Mouse (Mus musculus) ZHBTc4 (cell line): ENCODE measurements at regions not wholly inside any gene's neighbourhood (a gene's known extent, or its start where the extent isn't known, plus 50 kb on each side); places are given as distances from the start of the nearest gene placed in this dataset.

Experiments
- DNase-seq: peaks from one replicate; pipeline ENCODE4 v3.0.0-alpha.2; 2011; ENCODE audit warnings: low read depth, low spot score

GRCm38 (mm10) chr5:54252038-54252437 is 253.7 kb downstream of the Stim2 start:
- DNase-seq, result no peak

- no peak for DNase-seq
These were observed 255.7 kb downstream of the Stim2 start for GRCm38 (mm10) chr5:54254005-54254404.

- peak; percentile 25 for DNase-seq
These were observed 259.9 kb downstream of the Stim2 start for GRCm38 (mm10) chr5:54258087-54258733.

- DNase-seq, result no peak
These were observed 266.7 kb downstream of the Stim2 start for GRCm38 (mm10) chr5:54264867-54265434.

GRCm38 (mm10) chr5:54267905-54268590 is 269.7 kb downstream of the Stim2 start:
- no peak for DNase-seq

GRCm38 (mm10) chr5:54279357-54279756 is 281.1 kb downstream of the Stim2 start:
- DNase-seq, result no peak

- peak; percentile 26 for DNase-seq
These were observed 282.4 kb downstream of the Stim2 start for GRCm38 (mm10) chr5:54280670-54281069.

GRCm38 (mm10) chr5:54281121-54281520 is 282.8 kb downstream of the Stim2 start:
- no peak for DNase-seq

- DNase-seq, result no peak
These were observed 292.2 kb downstream of the Stim2 start for GRCm38 (mm10) chr5:54290372-54291080.

GRCm38 (mm10) chr5:54291940-54292339 is 293.6 kb downstream of the Stim2 start:
- DNase-seq, result no peak

GRCm38 (mm10) chr5:54313660-54314279 is 315.5 kb downstream of the Stim2 start:
- DNase-seq, result no peak

GRCm38 (mm10) chr5:54330415-54330814 is 332.1 kb downstream of the Stim2 start:
- no peak for DNase-seq

- no peak for DNase-seq
These were observed 344.7 kb downstream of the Stim2 start for GRCm38 (mm10) chr5:54342976-54343375.

- DNase-seq, result no peak
These were observed 345.1 kb downstream of the Stim2 start for GRCm38 (mm10) chr5:54343432-54343831.

- DNase-seq, result no peak
These were observed 350.7 kb downstream of the Stim2 start for GRCm38 (mm10) chr5:54348820-54349596.

GRCm38 (mm10) chr5:54349775-54350332 is 351.6 kb downstream of the Stim2 start:
- DNase-seq, result no peak

- no peak for DNase-seq
These were observed 357.8 kb downstream of the Stim2 start for GRCm38 (mm10) chr5:54356105-54356504.

- no peak for DNase-seq
These were observed 359.2 kb downstream of the Stim2 start for GRCm38 (mm10) chr5:54357501-54357900.

GRCm38 (mm10) chr5:54358221-54358620 is 359.9 kb downstream of the Stim2 start:
- DNase-seq, result no peak
